In the genomic region with DNA sequence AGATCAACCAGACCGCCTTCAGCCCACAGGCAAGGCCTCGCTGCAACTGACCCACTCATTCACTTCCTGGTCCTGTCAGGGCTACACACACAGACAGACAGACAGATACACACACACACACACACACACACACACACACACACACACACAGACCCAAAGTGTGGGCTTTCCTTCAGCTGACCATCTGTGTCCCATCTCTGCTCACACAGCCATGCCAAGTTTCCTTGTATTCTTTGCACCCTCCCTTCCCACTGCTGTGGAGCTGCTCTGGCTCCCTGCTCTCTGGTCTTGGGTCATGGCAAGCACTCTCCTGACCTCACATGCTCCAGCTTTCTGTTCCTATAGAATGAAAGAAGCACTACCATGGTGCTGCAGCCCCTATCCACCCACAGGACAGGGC, we compare ENCODE assay signal across 26 mouse cellular contexts. TPM values are rescaled to one million over a fixed set of nuclear protein-coding genes. Genes with fewer than 3 reads are reported as not detected.
A peak's percentile ranks its signal among the peaks of the same experiment; 100 is the strongest.
DNase-seq lines count a peak whose midpoint lies in the region; ATAC-seq and TF ChIP-seq lines count a peak whose summit lies in the region.
"Had no signal": no experiment of that assay in that cellular context is flagged by ENCODE, and none has a peak within 500 bp of the region (broad histone marks: within the 10 kb centered on the region; RNA-seq: fewer than 3 reads in every experiment).

No protein-coding gene starts in this region.

- peak; percentile 23 to 25 for DNase-seq in heart, adult 18-20 months
- DNase-seq in stomach, postnatal 0 days (ENCODE audit: low spot score): no peak
- DNase-seq in lung, postnatal 10 days: peak; percentile 68
- DNase-seq in T-cell, adult 2 months (ENCODE audit: low spot score): no peak
- DNase-seq in layer of hippocampus, postnatal 25 days (ENCODE audit: extremely low spot score in 1 of 2, low spot score in 1 of 2): no peak
- DNase-seq: adrenal gland, postnatal 14 days; cerebellum, adult 2 months; cerebellum, postnatal 25 days; gastrocnemius, postnatal 25 days; kidney, adult 8-10 months; kidney, postnatal 14 days had no signal

- no peak for TF ChIP-seq EP300 in stomach, postnatal 0 days (optimal IDR thresholded peaks at IDR 0.05)

- no peak overlapping the region for H3K4me2 ChIP-seq in heart, embryonic 12.5 days
- H3K4me2 ChIP-seq in stomach, embryonic 16.5 days (ENCODE audit: low read depth, low read length): no peak overlapping the region
- no peak overlapping the region for H3K4me2 ChIP-seq in stomach, postnatal 0 days (replicated peaks; ENCODE audit: low read depth)
- H3K4me2 ChIP-seq: embryonic facial prominence, embryonic 12.5 days; heart, embryonic 11.5 days; hindbrain, embryonic 15.5 days; liver, embryonic 11.5 days had no signal

- H3K4me1 ChIP-seq in heart, embryonic 12.5 days (replicated peaks): no peaks in the 10 kb centered on the region; the same call in 1 of the 2 replicates
- H3K4me1 ChIP-seq in stomach, embryonic 16.5 days (ENCODE audit: control insufficient read depth, insufficient read depth, low read length): no peaks in the 10 kb centered on the region
- H3K4me1 ChIP-seq in stomach, postnatal 0 days (replicated peaks; ENCODE audit: control insufficient read depth, insufficient read depth): no peaks in the 10 kb centered on the region
- H3K4me1 ChIP-seq: embryonic facial prominence, embryonic 12.5 days; hindbrain, embryonic 15.5 days had no signal

- H3K9ac ChIP-seq in heart, embryonic 12.5 days: no peak overlapping the region
- no peak overlapping the region for H3K9ac ChIP-seq in stomach, embryonic 16.5 days (ENCODE audit: low read length)
- no peak overlapping the region for H3K9ac ChIP-seq in stomach, postnatal 0 days (ENCODE audit: low read length)
- H3K9ac ChIP-seq: embryonic facial prominence, embryonic 12.5 days; hindbrain, embryonic 15.5 days had no signal

- no peak overlapping the region for H3K4me3 ChIP-seq in heart, embryonic 12.5 days
- H3K4me3 ChIP-seq in stomach, embryonic 16.5 days (replicated peaks; ENCODE audit: low read length): no peak overlapping the region
- H3K4me3 ChIP-seq in stomach, postnatal 0 days (ENCODE audit: low read depth, low read length): no peak overlapping the region
- H3K4me3 ChIP-seq: embryonic facial prominence, embryonic 12.5 days; hindbrain, embryonic 15.5 days had no signal

- peaks cover 20% of the 10 kb centered on the region; the same call in 1 of the 2 replicates for H3K27me3 ChIP-seq in heart, embryonic 12.5 days (replicated peaks)
- H3K27me3 ChIP-seq in stomach, embryonic 16.5 days (ENCODE audit: control insufficient read depth, insufficient read depth, low read length): no peaks in the 10 kb centered on the region
- no peaks in the 10 kb centered on the region for H3K27me3 ChIP-seq in stomach, postnatal 0 days (ENCODE audit: control insufficient read depth, insufficient read depth, low read length)
- H3K27me3 ChIP-seq: hindbrain, embryonic 15.5 days had no signal

- no peak for ATAC-seq in heart, embryonic 12.5 days (ENCODE audit: insufficient number of reproducible peaks, low FRiP score)
- 0 out of 2 replicates have a peak, but pooled peaks have one; percentile 17 for ATAC-seq in stomach, embryonic 16.5 days (ENCODE audit: insufficient read depth, low FRiP score)
- ATAC-seq in stomach, postnatal 0 days (ENCODE audit: low FRiP score, low TSS enrichment): no peak

- no peak overlapping the region for H3K27ac ChIP-seq in heart, embryonic 12.5 days (ENCODE audit: poor library complexity, severe bottlenecking)
- no peak overlapping the region for H3K27ac ChIP-seq in stomach, embryonic 16.5 days (ENCODE audit: low read length)
- H3K27ac ChIP-seq in stomach, postnatal 0 days (replicated peaks): no peak overlapping the region
- H3K27ac ChIP-seq: embryonic facial prominence, embryonic 12.5 days; hindbrain, embryonic 15.5 days; macrophage had no signal

- 73% methylated on average over 2 of the region's 2 CpGs for WGBS in heart, embryonic 12.5 days
- 82% methylated on average over 2 of the region's 2 CpGs for WGBS in stomach, embryonic 16.5 days
- WGBS in stomach, postnatal 0 days: 84% methylated on average over 2 of the region's 2 CpGs

- H3K9me3 ChIP-seq in heart, embryonic 12.5 days (replicated peaks): no peaks in the 10 kb centered on the region
- no peaks in the 10 kb centered on the region for H3K9me3 ChIP-seq in stomach, embryonic 16.5 days (replicated peaks; ENCODE audit: control insufficient read depth, low read length)
- H3K9me3 ChIP-seq in stomach, postnatal 0 days (ENCODE audit: control insufficient read depth, low read length): no peaks in the 10 kb centered on the region
- H3K9me3 ChIP-seq: hindbrain, embryonic 15.5 days had no signal

- no peak for TF ChIP-seq CTCF in stomach, postnatal 0 days (IDR thresholded peaks at IDR 0.05; ENCODE audit: low read depth)

- no peaks in the 10 kb centered on the region for H3K36me3 ChIP-seq in heart, embryonic 12.5 days
- no peaks in the 10 kb centered on the region for H3K36me3 ChIP-seq in stomach, embryonic 16.5 days (ENCODE audit: control insufficient read depth, insufficient read depth, low read length)
- no peaks in the 10 kb centered on the region for H3K36me3 ChIP-seq in stomach, postnatal 0 days (ENCODE audit: control insufficient read depth, insufficient read depth, low read length)
- H3K36me3 ChIP-seq: embryonic facial prominence, embryonic 12.5 days; hindbrain, embryonic 15.5 days had no signal

RNA-seq across cellular contexts. Expression of a gene that starts 22.8 kb away (rescaled TPM):
- total RNA-seq in heart, adult 18-20 months (2021): not detected
- not detected in 2 replicates for polyA plus RNA-seq in heart, embryonic 12.5 days (2016; fragmentation: Nextera tagmentation; extraction: Ambion mirVana)
- polyA plus RNA-seq in stomach, embryonic 16.5 days (2015; fragmentation: Nextera tagmentation; extraction: Ambion mirVana): not detected in 2 replicates
- not detected in 2 replicates for polyA plus RNA-seq in stomach, postnatal 0 days (2015; fragmentation: Nextera tagmentation; extraction: Ambion mirVana)
- total RNA-seq in layer of hippocampus, postnatal 25 days (2021): not detected
- total RNA-seq: adrenal gland, postnatal 14 days; gastrocnemius, postnatal 25 days; heart, postnatal 36 days; layer of hippocampus, adult 18-20 months; layer of hippocampus, postnatal 14 days; neutrophil, adult 5-6 weeks had no signal
- polyA plus RNA-seq: cerebellum, adult 2 months; embryonic facial prominence, embryonic 12.5 days; forebrain, embryonic 11.5 days; heart, embryonic 11.5 days; intestine, embryonic 14.5 days; limb, embryonic 11.5 days; liver, embryonic 11.5 days; macrophage; small intestine, adult 2 months had no signal

RNA-seq across cellular contexts. Expression of a gene that starts 36.8 kb away (rescaled TPM):
- not detected for total RNA-seq in heart, adult 18-20 months (2021)
- not detected in 2 replicates for polyA plus RNA-seq in heart, embryonic 12.5 days (2016; fragmentation: Nextera tagmentation; extraction: Ambion mirVana)
- polyA plus RNA-seq in stomach, embryonic 16.5 days (2015; fragmentation: Nextera tagmentation; extraction: Ambion mirVana): not detected in 2 replicates
- polyA plus RNA-seq in stomach, postnatal 0 days (2015; fragmentation: Nextera tagmentation; extraction: Ambion mirVana): not detected in 2 replicates
- total RNA-seq in layer of hippocampus, postnatal 25 days (2021): not detected
- total RNA-seq: adrenal gland, postnatal 14 days; gastrocnemius, postnatal 25 days; heart, postnatal 36 days; layer of hippocampus, adult 18-20 months; layer of hippocampus, postnatal 14 days; neutrophil, adult 5-6 weeks had no signal
- polyA plus RNA-seq: cerebellum, adult 2 months; embryonic facial prominence, embryonic 12.5 days; forebrain, embryonic 11.5 days; heart, embryonic 11.5 days; hindbrain, embryonic 15.5 days; intestine, embryonic 14.5 days; limb, embryonic 11.5 days; liver, embryonic 11.5 days; macrophage; small intestine, adult 2 months had no signal

RNA-seq across cellular contexts. Expression of a gene that starts 45.1 kb away (rescaled TPM):
- not detected for total RNA-seq in heart, adult 18-20 months (2021)
- 0.15 TPM in 1 of 2 replicates, not detected in the other for polyA plus RNA-seq in heart, embryonic 12.5 days (2016; fragmentation: Nextera tagmentation; extraction: Ambion mirVana)
- polyA plus RNA-seq in stomach, embryonic 16.5 days (2015; fragmentation: Nextera tagmentation; extraction: Ambion mirVana): not detected in 2 replicates
- polyA plus RNA-seq in stomach, postnatal 0 days (2015; fragmentation: Nextera tagmentation; extraction: Ambion mirVana): not detected in 2 replicates
- not detected for total RNA-seq in layer of hippocampus, postnatal 25 days (2021)
- total RNA-seq: adrenal gland, postnatal 14 days; gastrocnemius, postnatal 25 days; heart, postnatal 36 days; layer of hippocampus, adult 18-20 months; layer of hippocampus, postnatal 14 days; neutrophil, adult 5-6 weeks had no signal
- polyA plus RNA-seq: cerebellum, adult 2 months; embryonic facial prominence, embryonic 12.5 days; forebrain, embryonic 11.5 days; heart, embryonic 11.5 days; hindbrain, embryonic 15.5 days; intestine, embryonic 14.5 days; limb, embryonic 11.5 days; liver, embryonic 11.5 days; macrophage; small intestine, adult 2 months had no signal

Comparison
In these comparisons a context has a peak if more than half of its experiments do, and no peak if none do; other contexts are left out.
1. DNase-seq: peak in heart, adult 18-20 months (2 of 2) and lung, postnatal 10 days (single experiment); none in stomach, postnatal 0 days (single experiment), T-cell, adult 2 months (single experiment) and layer of hippocampus, postnatal 25 days (0 of 2).